Mouse (Mus musculus) lung, postnatal 0 days (tissue): ENCODE results near the gene Olfr1115. TPM values are rescaled to one million over a fixed set of nuclear protein-coding genes. Genes with fewer than 3 reads are reported as not detected.
"Not testable (repeated sequence)": the region's sequence is repeated elsewhere in the genome, so short reads cannot be mapped to it uniquely, and the experiment has no call there.

ENCODE experiments used
- ATAC-seq: fragments of 200-750 bp; cut with Nextera tagmentation; 2 replicates; pipeline ENCODE4 v1.8.0; 2017; ENCODE audit warnings: moderate library complexity
- DNase-seq: peaks from one replicate; pipeline ENCODE4 v3.0.0-alpha.2; 2016; ENCODE audit warnings: low spot score
- H3K27ac ChIP-seq: fragments of 300-500 bp; sonication (generic); 2 replicates; pipeline ENCODE4 v1.5.1; 2014; ENCODE audit warnings: antibody characterized with exemption, mild to moderate bottlenecking, low read length, mixed read lengths
- H3K27me3 ChIP-seq: fragments of 300-500 bp; sonication (generic); replicated peaks from 2 replicates; pipeline ENCODE4 v1.6.1; 2014; ENCODE audit warnings: low read length, mixed read lengths; ENCODE audit not compliant: insufficient read depth
- H3K36me3 ChIP-seq: fragments of 300-500 bp; sonication (generic); 2 replicates; pipeline ENCODE4 v1.6.1; 2014; ENCODE audit warnings: low read length, mixed read lengths; ENCODE audit not compliant: insufficient read depth
- H3K4me1 ChIP-seq: fragments of 300-500 bp; sonication (generic); 2 replicates; pipeline ENCODE4 v1.6.1; 2014; ENCODE audit warnings: antibody characterized with exemption, low read depth, low read length, mixed read lengths; ENCODE audit not compliant: insufficient read depth
- H3K4me2 ChIP-seq: fragments of 300-500 bp; sonication (generic); replicated peaks from 2 replicates; pipeline ENCODE4 v1.6.1; 2014; ENCODE audit warnings: low read depth, mild to moderate bottlenecking, low read length, moderate library complexity, mixed read lengths
- H3K4me3 ChIP-seq: fragments of 300-500 bp; sonication (generic); 2 replicates; pipeline ENCODE4 v1.5.1; 2014; ENCODE audit warnings: low read depth, low read length
- H3K9ac ChIP-seq: fragments of 300-500 bp; sonication (generic); replicated peaks from 2 replicates; pipeline ENCODE4 v1.6.1; 2014; ENCODE audit warnings: low read depth, mild to moderate bottlenecking
- H3K9me3 ChIP-seq: fragments of 300-500 bp; sonication (generic); 2 replicates; pipeline ENCODE4 v1.6.1; 2016; ENCODE audit warnings: low read length, mixed read lengths
- CTCF ChIP-seq: IDR thresholded peaks from 2 replicates; pipeline ENCODE4 v1.5.1; 2016; ENCODE audit warnings: antibody characterized with exemption, mild to moderate bottlenecking
- EP300 ChIP-seq: IDR thresholded peaks from 2 replicates; pipeline ENCODE4 v1.6.1; 2016; ENCODE audit warnings: antibody characterized with exemption, mild to moderate bottlenecking, control low read depth
- WGBS: fragments of 180-500 bp; shearing (Covaris S2); extraction: QIAGEN DNeasy Blood & Tissue Kit; methylation state at CpG from one replicate; pipeline ENCODE4 v1.1.7; 2014; 5-methylcytosine and 5-hydroxymethylcytosine counted together
- microRNA-seq: library from miRNA; unstranded; fragments of <30 nt; microRNA quantifications from one replicate; pipeline ENCODE4, GENCODE M21; 2016
- polyA plus RNA-seq: library from polyadenylated mRNA; unstranded; fragments of >200 nt; fragmentation: Nextera tagmentation; extraction: Ambion mirVana; gene quantifications from 2 replicates; pipeline ENCODE4 v1.2.1, GENCODE M21; 2015

The Olfr1115 gene
- polyA plus RNA-seq = not detected in 2 replicates

DNA sequence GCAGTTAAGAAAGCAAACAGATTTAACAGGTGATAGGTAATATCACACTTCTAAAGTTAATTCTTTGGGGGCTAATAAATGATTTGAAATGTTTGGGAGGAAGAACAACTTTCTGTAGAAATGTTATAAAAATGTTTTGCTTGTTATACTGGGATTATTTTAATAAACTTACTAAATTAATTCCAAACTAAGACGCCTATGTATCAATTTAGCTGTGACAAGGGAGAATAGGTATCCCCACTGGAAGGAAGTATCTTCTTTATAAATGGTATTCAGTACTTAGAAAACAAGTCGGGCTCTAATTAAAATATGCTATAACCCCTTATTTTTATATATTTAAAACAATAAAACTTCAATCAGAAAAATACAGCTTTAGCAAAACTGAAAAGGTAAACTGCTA lies at the start of gene Olfr1115:
TSS of gene Olfr1115 (plus strand) at position 301 of the 400 bp plus-strand sequence.
- H3K27ac ChIP-seq = no peak within 1 kb of the TSS
- no peaks in the 10 kb centered on the region for H3K9me3 ChIP-seq
- no peaks in the 10 kb centered on the region for H3K27me3 ChIP-seq
- no peak within 1 kb of the TSS for H3K4me3 ChIP-seq
- no peak for TF ChIP-seq CTCF
- TF ChIP-seq EP300 = no peak
- WGBS = 68% methylated on average over 2 of the region's 2 CpGs
- ATAC-seq (no peak), DNase-seq (no peak)
- H3K36me3 ChIP-seq = no peaks in the 10 kb centered on the region
- H3K9ac ChIP-seq = no peak within 1 kb of the TSS
- no peak within 1 kb of the TSS for H3K4me2 ChIP-seq
- no peaks in the 10 kb centered on the region for H3K4me1 ChIP-seq

DNA sequence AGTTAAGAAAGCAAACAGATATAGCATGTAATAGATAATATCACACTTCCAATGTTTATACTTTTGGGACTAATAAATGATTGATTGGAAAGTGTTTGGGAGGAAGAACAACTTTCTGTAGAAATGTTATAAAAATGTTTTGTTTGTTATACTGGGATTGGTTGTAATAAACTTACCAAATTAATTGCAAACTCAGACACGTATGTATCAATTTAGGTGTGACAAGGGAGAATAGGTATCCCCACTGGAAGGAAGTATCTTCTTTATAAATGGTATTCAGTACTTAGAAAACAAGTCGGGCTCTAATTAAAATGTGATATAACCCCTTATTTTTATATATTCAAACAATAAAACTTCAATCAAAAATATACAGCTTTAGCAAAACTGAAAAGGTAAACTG lies 39.1 kb upstream of the Olfr1115 start, which contains the start of gene Olfr1113:
TSS of gene Olfr1113 (plus strand) at position 301 of the 400 bp plus-strand sequence.
- no peak within 1 kb of the TSS for H3K4me3 ChIP-seq
- H3K9ac ChIP-seq = no peak within 1 kb of the TSS
- WGBS = 75% methylated on average over 2 of the region's 2 CpGs
- no peaks in the 10 kb centered on the region for H3K27me3 ChIP-seq
- no peak within 1 kb of the TSS for H3K27ac ChIP-seq
- TF ChIP-seq EP300 (no peak), CTCF (no peak)
- H3K4me1 ChIP-seq = no peaks in the 10 kb centered on the region
- no peaks in the 10 kb centered on the region for H3K9me3 ChIP-seq
- H3K36me3 ChIP-seq = no peaks in the 10 kb centered on the region
- DNase-seq (no peak), ATAC-seq (no peak)
- no peak within 1 kb of the TSS for H3K4me2 ChIP-seq

DNA sequence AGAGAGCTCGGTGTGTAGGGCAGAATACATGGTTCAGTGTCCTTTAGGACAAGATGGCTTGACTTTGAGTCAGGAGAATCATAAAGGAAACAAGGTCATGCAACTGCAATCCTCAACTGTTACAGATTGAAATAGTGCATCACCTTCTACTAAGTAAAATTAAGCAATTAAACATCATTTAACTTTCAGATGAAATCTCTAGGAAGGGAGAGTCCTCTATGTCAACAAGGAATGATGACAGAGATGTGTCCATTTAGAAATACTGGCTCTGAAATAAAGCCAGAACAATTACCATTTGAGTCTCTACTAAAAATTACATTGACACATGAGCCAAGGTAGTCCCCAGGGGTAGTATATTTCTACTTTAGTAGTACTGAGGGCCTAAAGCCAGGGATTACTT lies 19.4 kb downstream of the Olfr1115 start, which contains the start of gene Olfr1116:
TSS of gene Olfr1116 (plus strand) at position 301 of the 400 bp plus-strand sequence.
- TF ChIP-seq EP300 (no peak), CTCF (no peak)
- no peak within 1 kb of the TSS for H3K9ac ChIP-seq
- H3K27ac ChIP-seq = no peak within 1 kb of the TSS
- 71% methylated on average over 1 of the region's 1 CpGs for WGBS
- no peaks in the 10 kb centered on the region for H3K36me3 ChIP-seq
- no peak for DNase-seq
- H3K4me3 ChIP-seq = no peak within 1 kb of the TSS
- no peaks in the 10 kb centered on the region for H3K4me1 ChIP-seq
- no peak for ATAC-seq
- no peaks in the 10 kb centered on the region for H3K27me3 ChIP-seq
- H3K4me2 ChIP-seq = no peak within 1 kb of the TSS
- 0 out of 2 replicates have a peak, but pooled peaks cover 3% of the 10 kb centered on the region for H3K9me3 ChIP-seq

DNA sequence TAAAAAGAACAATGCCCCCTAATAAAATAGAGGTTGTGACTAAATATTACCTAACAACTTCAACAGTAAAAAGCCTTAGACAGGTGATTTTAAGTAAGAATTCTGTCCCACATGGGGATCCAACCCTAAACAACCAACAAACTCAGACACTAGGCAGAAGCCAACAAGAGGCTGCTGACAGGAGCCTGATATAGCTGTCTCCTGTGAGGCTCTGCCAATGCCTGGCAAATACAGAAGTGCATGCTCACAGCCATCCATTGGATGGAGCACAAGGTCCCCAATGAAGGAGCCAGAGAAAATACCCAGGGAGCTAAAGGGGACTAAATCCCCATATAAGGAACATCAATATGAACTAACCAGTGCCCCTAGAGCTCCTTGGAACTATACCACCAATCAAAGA lies 46.2 kb downstream of the Olfr1115 start:
- H3K9me3 ChIP-seq, DNase-seq, H3K27ac ChIP-seq, H3K36me3 ChIP-seq, H3K4me2 ChIP-seq, H3K4me3 ChIP-seq, H3K27me3 ChIP-seq, H3K4me1 ChIP-seq, ATAC-seq, H3K9ac ChIP-seq: not testable (repeated sequence)

Small RNAs within 50 kb of the gene (microRNA-seq; reads per million reads assigned to microRNA genes)
- gene Gm27438 = not detected

Other genes with a start within 250 kb of the Olfr1115 start
- not detected in 2 replicates for gene Olfr1102, start 249.6 kb upstream of the Olfr1115 start, polyA plus RNA-seq
- not detected in 2 replicates for gene Olfr1104, start 220.9 kb upstream of the Olfr1115 start, polyA plus RNA-seq
- not detected in 2 replicates for gene Olfr1105, start 211.5 kb upstream of the Olfr1115 start, polyA plus RNA-seq
- not detected in 2 replicates for gene Olfr1106, start 195.7 kb upstream of the Olfr1115 start, polyA plus RNA-seq
- gene Olfr1107, start 172.2 kb upstream of the Olfr1115 start, polyA plus RNA-seq = not detected in 2 replicates
- gene Olfr1109, start 152.0 kb upstream of the Olfr1115 start, polyA plus RNA-seq = not detected in 2 replicates
- not detected in 2 replicates for gene Olfr259, start 133.4 kb upstream of the Olfr1115 start, polyA plus RNA-seq
- not detected in 2 replicates for gene Olfr1110, start 107.7 kb upstream of the Olfr1115 start, polyA plus RNA-seq
- gene Olfr1111, start 95.4 kb upstream of the Olfr1115 start, polyA plus RNA-seq = not detected in 2 replicates
- not detected in 2 replicates for gene Olfr1112, start 60.2 kb upstream of the Olfr1115 start, polyA plus RNA-seq
- gene Olfr1113, start 39.0 kb upstream of the Olfr1115 start, polyA plus RNA-seq = not detected in 2 replicates
- gene Olfr1116, start 19.5 kb downstream of the Olfr1115 start, polyA plus RNA-seq = not detected in 2 replicates
- gene Olfr1118, start 59.6 kb downstream of the Olfr1115 start, polyA plus RNA-seq = not detected in 2 replicates
- gene Olfr1120, start 106.8 kb downstream of the Olfr1115 start, polyA plus RNA-seq = not detected in 2 replicates
- gene Olfr1121, start 121.9 kb downstream of the Olfr1115 start, polyA plus RNA-seq = not detected in 2 replicates
- not detected in 2 replicates for gene Olfr1122, start 137.8 kb downstream of the Olfr1115 start, polyA plus RNA-seq
- not detected in 2 replicates for gene Olfr1123, start 168.6 kb downstream of the Olfr1115 start, polyA plus RNA-seq
- not detected in 2 replicates for gene Olfr1124, start 182.3 kb downstream of the Olfr1115 start, polyA plus RNA-seq
- gene Olfr1126, start 205.9 kb downstream of the Olfr1115 start, polyA plus RNA-seq = not detected in 2 replicates
- not detected in 2 replicates for gene Pramel7, start 249.1 kb downstream of the Olfr1115 start, polyA plus RNA-seq